Mouse (Mus musculus): Measurements from ENCODE around the gene Tec. TPM values are rescaled to one million over a fixed set of nuclear protein-coding genes. Genes with fewer than 3 reads are reported as not detected.

Gene Tec
- polyA plus RNA-seq, 1 experiment = not detected

- no peaks in the 10 kb centered on the region for H3K36me3 ChIP-seq (ENCODE audit: control insufficient read depth)
- peaks cover 9% of the 10 kb centered on the region for H3K9me3 ChIP-seq (ENCODE audit: control insufficient read depth, low read length)
- no peak for TF ChIP-seq TAL1 (IDR thresholded peaks at IDR 0.05; ENCODE audit: low read length)
- H3K4me1 ChIP-seq (ENCODE audit: control insufficient read depth) = no peaks in the 10 kb centered on the region
- H3K27me3 ChIP-seq (ENCODE audit: control insufficient read depth) = peaks cover 16% of the 10 kb centered on the region
- no peak overlapping the region for H3K4me3 ChIP-seq (replicated peaks)
Measured at GRCm38 (mm10) chr5:72860899-72861298, 7.4 kb downstream of the Tec start.

GRCm38 (mm10) chr5:72858306-72858705 is 10.0 kb downstream of the Tec start:
- Histone ChIP-seq H3K27me3 (ENCODE audit: control insufficient read depth) (no peaks in the 10 kb centered on the region), H3K4me3 (replicated peaks) (no peak overlapping the region), H3K4me1 (ENCODE audit: control insufficient read depth) (no peaks in the 10 kb centered on the region), H3K9me3 (ENCODE audit: control insufficient read depth, low read length) (peaks cover 9% of the 10 kb centered on the region), H3K36me3 (ENCODE audit: control insufficient read depth) (no peaks in the 10 kb centered on the region)
- TF ChIP-seq TAL1 (IDR thresholded peaks at IDR 0.05; ENCODE audit: low read length) = no peak

- no peaks in the 10 kb centered on the region for H3K4me1 ChIP-seq (ENCODE audit: control insufficient read depth)
- H3K36me3 ChIP-seq (ENCODE audit: control insufficient read depth) = no peaks in the 10 kb centered on the region
- peaks cover 9% of the 10 kb centered on the region for H3K9me3 ChIP-seq (ENCODE audit: control insufficient read depth, low read length)
Measured at GRCm38 (mm10) chr5:72857756-72858155, 10.5 kb downstream of the Tec start.

DNA sequence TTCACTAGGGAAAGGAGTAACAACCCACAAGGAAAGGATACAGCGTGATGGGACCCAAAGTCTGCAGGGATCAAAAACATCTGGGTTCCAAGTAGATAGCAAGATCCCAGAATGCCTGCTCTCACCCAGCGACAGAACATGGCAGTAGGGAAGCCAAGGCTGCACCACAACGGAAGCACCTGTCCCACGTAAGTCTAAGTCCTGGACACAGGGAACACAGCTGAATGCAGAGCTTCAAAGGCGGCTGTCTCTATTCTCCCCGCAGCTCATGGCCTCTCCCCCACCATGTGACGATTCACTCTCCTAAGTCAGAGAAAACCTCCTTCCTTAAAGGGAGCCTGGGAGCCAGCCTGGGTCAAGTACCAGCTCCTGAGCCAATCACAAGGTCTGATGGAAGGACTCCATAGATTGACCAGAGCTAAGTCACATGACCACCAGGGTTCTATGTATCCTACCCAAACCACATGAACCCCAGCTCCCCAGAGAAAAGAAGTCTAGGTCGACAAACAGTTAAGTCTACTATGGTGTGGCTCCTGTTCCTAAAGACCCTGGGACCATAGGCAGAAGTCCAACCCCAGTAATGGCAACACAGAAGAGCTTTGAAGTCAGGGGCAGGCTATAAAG is 11.9 kb downstream of the Tec start:
- peaks cover 9% of the 10 kb centered on the region for H3K9me3 ChIP-seq (ENCODE audit: control insufficient read depth, low read length)
- no peaks in the 10 kb centered on the region for H3K27me3 ChIP-seq (ENCODE audit: control insufficient read depth)
- TF ChIP-seq TAL1 (IDR thresholded peaks at IDR 0.05; ENCODE audit: low read length) (no peak), GATA1 (IDR thresholded peaks at IDR 0.05; ENCODE audit: low read length) (no peak)
- H3K4me3 ChIP-seq (replicated peaks) = no peak overlapping the region
- H3K36me3 ChIP-seq (ENCODE audit: control insufficient read depth) = no peaks in the 10 kb centered on the region
- H3K4me1 ChIP-seq (ENCODE audit: control insufficient read depth) = peaks cover 11% of the 10 kb centered on the region

More at GRCm38 (mm10) chr5:72857756-72858155, 10.5 kb downstream of the Tec start:
- no peaks in the 10 kb centered on the region for H3K27me3 ChIP-seq (ENCODE audit: control insufficient read depth)
- H3K4me3 ChIP-seq (replicated peaks) = no peak overlapping the region
- TF ChIP-seq TAL1 (IDR thresholded peaks at IDR 0.05; ENCODE audit: low read length) (no peak), GATA1 (IDR thresholded peaks at IDR 0.05; ENCODE audit: low read length) (no peak)

GRCm38 (mm10) chr5:72855685-72856124 is 12.6 kb downstream of the Tec start:
- Histone ChIP-seq H3K4me1 (ENCODE audit: control insufficient read depth) (peaks cover 13% of the 10 kb centered on the region), H3K27me3 (ENCODE audit: control insufficient read depth) (no peaks in the 10 kb centered on the region), H3K9me3 (ENCODE audit: control insufficient read depth, low read length) (peaks cover 9% of the 10 kb centered on the region), H3K36me3 (ENCODE audit: control insufficient read depth) (no peaks in the 10 kb centered on the region), H3K4me3 (replicated peaks) (no peak overlapping the region)
- no peak for TF ChIP-seq TAL1 (IDR thresholded peaks at IDR 0.05; ENCODE audit: low read length)
- TF ChIP-seq GATA1 (IDR thresholded peaks at IDR 0.05; ENCODE audit: low read length) = no peak

GRCm38 (mm10) chr5:72854141-72854990 is 13.9 kb downstream of the Tec start:
- Histone ChIP-seq H3K27me3 (ENCODE audit: control insufficient read depth) (no peaks in the 10 kb centered on the region), H3K4me1 (ENCODE audit: control insufficient read depth) (peaks cover 13% of the 10 kb centered on the region), H3K4me3 (replicated peaks) (no peak overlapping the region), H3K9me3 (ENCODE audit: control insufficient read depth, low read length) (peaks cover 5% of the 10 kb centered on the region), H3K36me3 (ENCODE audit: control insufficient read depth) (no peaks in the 10 kb centered on the region)
- TF ChIP-seq TAL1 (IDR thresholded peaks at IDR 0.05; ENCODE audit: low read length) = no peak
- no peak for TF ChIP-seq GATA1 (IDR thresholded peaks at IDR 0.05; ENCODE audit: low read length)

DNA sequence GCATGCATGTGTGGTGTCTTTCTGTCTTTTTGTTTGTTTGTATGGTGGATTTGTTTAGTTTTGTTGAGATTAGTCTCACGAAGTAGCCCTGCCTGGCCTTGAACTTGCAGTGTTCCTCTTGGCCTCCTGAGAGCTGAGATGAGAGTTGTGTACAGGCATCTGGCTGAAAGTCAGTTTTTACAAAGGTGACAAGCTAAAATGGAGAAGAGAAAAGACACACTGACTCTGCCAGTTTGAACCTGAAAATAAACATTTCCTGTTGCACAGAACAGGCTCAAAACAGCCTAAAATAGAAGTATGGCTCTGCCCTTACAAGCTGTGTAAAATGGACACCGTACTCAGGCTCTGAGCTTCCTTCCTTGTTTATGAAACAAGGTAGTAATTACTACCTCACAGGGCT is 14.9 kb downstream of the Tec start:
- H3K4me1 ChIP-seq (ENCODE audit: control insufficient read depth) = peaks cover 13% of the 10 kb centered on the region
- no peaks in the 10 kb centered on the region for H3K27me3 ChIP-seq (ENCODE audit: control insufficient read depth)
- H3K9me3 ChIP-seq (ENCODE audit: control insufficient read depth, low read length) = no peaks in the 10 kb centered on the region
- TF ChIP-seq TAL1 (IDR thresholded peaks at IDR 0.05; ENCODE audit: low read length) (no peak), GATA1 (IDR thresholded peaks at IDR 0.05; ENCODE audit: low read length) (no peak)
- H3K4me3 ChIP-seq (replicated peaks) = no peak overlapping the region
- no peaks in the 10 kb centered on the region for H3K36me3 ChIP-seq (ENCODE audit: control insufficient read depth)

- no peaks in the 10 kb centered on the region for H3K36me3 ChIP-seq (ENCODE audit: control insufficient read depth)
Measured at GRCm38 (mm10) chr5:72852301-72852995, 15.8 kb downstream of the Tec start.

GRCm38 (mm10) chr5:72851674-72852098 is 16.6 kb downstream of the Tec start:
- H3K4me3 ChIP-seq (replicated peaks) = no peak overlapping the region
- peaks cover 13% of the 10 kb centered on the region for H3K4me1 ChIP-seq (ENCODE audit: control insufficient read depth)
- TF ChIP-seq TAL1 (IDR thresholded peaks at IDR 0.05; ENCODE audit: low read length) (no peak), GATA1 (IDR thresholded peaks at IDR 0.05; ENCODE audit: low read length) (no peak)
- H3K27me3 ChIP-seq (ENCODE audit: control insufficient read depth) = no peaks in the 10 kb centered on the region
- no peaks in the 10 kb centered on the region for H3K36me3 ChIP-seq (ENCODE audit: control insufficient read depth)
- no peaks in the 10 kb centered on the region for H3K9me3 ChIP-seq (ENCODE audit: control insufficient read depth, low read length)

More at GRCm38 (mm10) chr5:72852301-72852995, 15.8 kb downstream of the Tec start:
- Histone ChIP-seq H3K4me3 (replicated peaks) (no peak overlapping the region), H3K27me3 (ENCODE audit: control insufficient read depth) (no peaks in the 10 kb centered on the region), H3K9me3 (ENCODE audit: control insufficient read depth, low read length) (no peaks in the 10 kb centered on the region), H3K4me1 (ENCODE audit: control insufficient read depth) (peaks cover 13% of the 10 kb centered on the region)
- no peak for TF ChIP-seq GATA1 (IDR thresholded peaks at IDR 0.05; ENCODE audit: low read length)
- no peak for TF ChIP-seq TAL1 (IDR thresholded peaks at IDR 0.05; ENCODE audit: low read length)

Data from erythroblast, embryonic 14.5 days (primary cell).